Mouse (Mus musculus) erythroblast, embryonic 14.5 days (primary cell): ENCODE measurements around the gene Glb1l.

Experiments
- GATA1 ChIP-seq: IDR thresholded peaks from 2 replicates; pipeline ENCODE4 v1.6.1; 2012; ENCODE audit warnings: low read length, inconsistent platforms, mixed read lengths
- TAL1 ChIP-seq: IDR thresholded peaks from 3 replicates; pipeline ENCODE4 v1.6.1; 2012; ENCODE audit warnings: low read length, inconsistent platforms, mixed read lengths

- TF ChIP-seq TAL1 (no peak), GATA1 (no peak)
Measured at GRCm38 (mm10) chr1:75253029-75253428, 42.4 kb upstream of the Glb1l start.
